Mouse (Mus musculus) stomach, postnatal 0 days (tissue): ENCODE data around the gene Nox4. TPM values are rescaled to one million over a fixed set of nuclear protein-coding genes. Genes with fewer than 3 reads are reported as not detected.

Experiments used
- ATAC-seq: fragments of 200-750 bp; cut with Nextera tagmentation; 2 replicates; pipeline ENCODE4 v1.8.0; 2017; ENCODE audit not compliant: low FRiP score, low TSS enrichment
- DNase-seq: peaks from one replicate; pipeline ENCODE4 v3.0.0-alpha.2; 2016; ENCODE audit warnings: low spot score
- H3K27ac ChIP-seq: fragments of 300-500 bp; sonication (generic); replicated peaks from 2 replicates; pipeline ENCODE4 v1.5.1; 2014; ENCODE audit warnings: mild to moderate bottlenecking, control low read depth
- H3K27me3 ChIP-seq: fragments of 300-500 bp; sonication (generic); 2 replicates; pipeline ENCODE4 v1.6.1; 2014; ENCODE audit warnings: low read length; ENCODE audit not compliant: control insufficient read depth, insufficient read depth
- H3K36me3 ChIP-seq: fragments of 300-500 bp; sonication (generic); 2 replicates; pipeline ENCODE4 v1.6.1; 2014; ENCODE audit warnings: low read length, mixed read lengths; ENCODE audit not compliant: control insufficient read depth, insufficient read depth
- H3K4me1 ChIP-seq: fragments of 300-500 bp; sonication (generic); replicated peaks from 2 replicates; pipeline ENCODE4 v1.6.1; 2014; ENCODE audit warnings: antibody characterized with exemption; ENCODE audit not compliant: control insufficient read depth, insufficient read depth
- H3K4me2 ChIP-seq: fragments of 300-500 bp; sonication (generic); replicated peaks from 2 replicates; pipeline ENCODE4 v1.6.1; 2014; ENCODE audit warnings: low read depth, mild to moderate bottlenecking, control low read depth, moderate library complexity
- H3K4me3 ChIP-seq: fragments of 300-500 bp; sonication (generic); 2 replicates; pipeline ENCODE4 v1.5.1; 2014; ENCODE audit warnings: low read depth, low read length, control low read depth
- H3K9ac ChIP-seq: fragments of 300-500 bp; sonication (generic); 2 replicates; pipeline ENCODE4 v1.6.1; 2014; ENCODE audit warnings: mild to moderate bottlenecking, low read length, control low read depth, mixed read lengths
- H3K9me3 ChIP-seq: fragments of 300-500 bp; sonication (generic); 2 replicates; pipeline ENCODE4 v1.6.1; 2016; ENCODE audit warnings: low read length; ENCODE audit not compliant: control insufficient read depth
- CTCF ChIP-seq: IDR thresholded peaks from 2 replicates; pipeline ENCODE4 v1.5.1; 2016; ENCODE audit warnings: antibody characterized with exemption, low read depth, mild to moderate bottlenecking, moderate library complexity
- EP300 ChIP-seq: optimal IDR thresholded peaks from 2 replicates; pipeline ENCODE3; 2016; ENCODE audit warnings: antibody characterized with exemption
- WGBS: fragments of 180-500 bp; shearing (Covaris S2); extraction: QIAGEN DNeasy Blood & Tissue Kit; methylation state at CpG from one replicate; pipeline ENCODE4 v1.1.7; 2014; 5-methylcytosine and 5-hydroxymethylcytosine counted together
- polyA plus RNA-seq: library from polyadenylated mRNA; unstranded; fragments of >200 nt; fragmentation: Nextera tagmentation; extraction: Ambion mirVana; gene quantifications from 2 replicates; pipeline ENCODE4 v1.2.1, GENCODE M21; 2015

The Nox4 gene
- polyA plus RNA-seq, 1 experiment from 2014 or later, result 1.6 TPM

GRCm38 (mm10) chr7:87229502-87229901 lies 16.4 kb upstream of the Nox4 start:
- no peaks in the 10 kb centered on the region for H3K4me1 ChIP-seq
- 75% methylated on average over 1 of the region's 1 CpGs for WGBS
- ATAC-seq, result no peak

GRCm38 (mm10) chr7:87241139-87241538 lies 4.8 kb upstream of the Nox4 start:
- DNase-seq (no peak), ATAC-seq (no peak)
- 67% methylated on average over 1 of the region's 1 CpGs for WGBS
- Histone ChIP-seq H3K9ac (no peak overlapping the region), H3K36me3 (no peaks in the 10 kb centered on the region), H3K4me2 (no peak overlapping the region), H3K4me3 (no peak overlapping the region), H3K4me1 (no peaks in the 10 kb centered on the region), H3K27me3 (no peaks in the 10 kb centered on the region), H3K9me3 (no peaks in the 10 kb centered on the region), H3K27ac (no peak overlapping the region)
- TF ChIP-seq CTCF (no peak), EP300 (no peak)

More at GRCm38 (mm10) chr7:87229502-87229901, 16.4 kb upstream of the Nox4 start:
- Histone ChIP-seq H3K27ac (no peak overlapping the region), H3K4me3 (no peak overlapping the region), H3K9me3 (no peaks in the 10 kb centered on the region), H3K36me3 (no peaks in the 10 kb centered on the region), H3K27me3 (no peaks in the 10 kb centered on the region), H3K9ac (no peak overlapping the region), H3K4me2 (no peak overlapping the region)
- TF ChIP-seq CTCF (no peak), EP300 (no peak)
- no peak for DNase-seq

GRCm38 (mm10) chr7:87246580-87246934 lies 661 bp downstream of the Nox4 start:
- TF ChIP-seq EP300 (no peak), CTCF (peak; percentile 38; the same call in 1 of the 2 replicates)
- ATAC-seq (peak; percentile 80), DNase-seq (peak; percentile 61)
- Histone ChIP-seq H3K4me1 (no peaks in the 10 kb centered on the region), H3K9me3 (no peaks in the 10 kb centered on the region), H3K4me3 (peak overlapping the region; percentile 63), H3K27me3 (no peaks in the 10 kb centered on the region), H3K9ac (peak overlapping the region; percentile 67), H3K4me2 (peak overlapping the region; percentile 81), H3K36me3 (no peaks in the 10 kb centered on the region), H3K27ac (peak overlapping the region; percentile 65)
- WGBS, result 1% methylated on average over 25 of the region's 30 CpGs

GRCm38 (mm10) chr7:87246940-87247339 lies 1.0 kb downstream of the Nox4 start:
- 82% methylated on average over 1 of the region's 1 CpGs for WGBS
- Histone ChIP-seq H3K4me3 (peak overlapping the region; percentile 63), H3K4me1 (no peaks in the 10 kb centered on the region), H3K27ac (no peak overlapping the region), H3K4me2 (peak overlapping the region; percentile 81), H3K9me3 (no peaks in the 10 kb centered on the region), H3K27me3 (no peaks in the 10 kb centered on the region), H3K9ac (peak overlapping the region; percentile 67), H3K36me3 (no peaks in the 10 kb centered on the region)
- no peak for DNase-seq
- no peak for TF ChIP-seq CTCF
- TF ChIP-seq EP300, result no peak
- ATAC-seq, result no peak

GRCm38 (mm10) chr7:87247926-87248325 lies 2.0 kb downstream of the Nox4 start:
- Histone ChIP-seq H3K27ac (no peak overlapping the region), H3K4me2 (no peak overlapping the region), H3K36me3 (no peaks in the 10 kb centered on the region), H3K4me3 (no peak overlapping the region), H3K4me1 (no peaks in the 10 kb centered on the region), H3K27me3 (no peaks in the 10 kb centered on the region), H3K9ac (no peak overlapping the region), H3K9me3 (no peaks in the 10 kb centered on the region)
- DNase-seq (no peak), ATAC-seq (no peak)
- WGBS, result 30% methylated on average over 1 of the region's 1 CpGs
- TF ChIP-seq EP300 (no peak), CTCF (no peak)

- 75% methylated on average over 4 of the region's 4 CpGs for WGBS
Observed at GRCm38 (mm10) chr7:87252071-87252470, 6.2 kb downstream of the Nox4 start.

More at GRCm38 (mm10) chr7:87252071-87252470, 6.2 kb downstream of the Nox4 start:
- ATAC-seq (no peak), DNase-seq (no peak)
- no peaks in the 10 kb centered on the region for H3K27me3 ChIP-seq
- H3K4me1 ChIP-seq, result no peaks in the 10 kb centered on the region
- no peak overlapping the region for H3K9ac ChIP-seq
- H3K4me3 ChIP-seq, result no peak overlapping the region
- H3K9me3 ChIP-seq, result no peaks in the 10 kb centered on the region
- H3K27ac ChIP-seq, result no peak overlapping the region
- no peak for TF ChIP-seq EP300
- no peak for TF ChIP-seq CTCF
- H3K4me2 ChIP-seq, result no peak overlapping the region
- no peaks in the 10 kb centered on the region for H3K36me3 ChIP-seq
